Mouse (Mus musculus) stomach, postnatal 0 days (tissue): ENCODE results near the gene Topaz1.

Source experiments
- CTCF ChIP-seq: IDR thresholded peaks from 2 replicates; pipeline ENCODE4 v1.5.1; 2016; ENCODE audit warnings: antibody characterized with exemption, low read depth, mild to moderate bottlenecking, moderate library complexity
- EP300 ChIP-seq: optimal IDR thresholded peaks from 2 replicates; pipeline ENCODE3; 2016; ENCODE audit warnings: antibody characterized with exemption

GRCm38 (mm10) chr9:122836790-122837189 is 89.6 kb downstream of the Topaz1 start:
- TF ChIP-seq CTCF (no peak), EP300 (no peak)
